Mouse (Mus musculus) liver, embryonic 14 days (tissue): ENCODE results near the gene Klhl41. TPM values are rescaled to one million over a fixed set of nuclear protein-coding genes. Genes with fewer than 3 reads are reported as not detected.

ENCODE experiments used
- polyA plus RNA-seq: library from polyadenylated mRNA; depleted of rRNA; stranded (reverse); fragments of >200 nt; gene quantifications from 2 replicates; pipeline ENCODE4 v1.2.3, GENCODE M21; 2012; rRNA removed

Klhl41 gene
- polyA plus RNA-seq: 0.05 and 0.68 TPM in 2 replicates

GRCm38 (mm10) chr2:69669853-69670252, at the start of gene Klhl41:
Gene Klhl41, plus strand, starts transcription at chr2:69670120.

GRCm38 (mm10) chr2:69646726-69647490, 23.0 kb upstream of the Klhl41 start, which contains the start of gene Bbs5:
Gene Bbs5, plus strand, starts transcription at chr2:69647171.

GRCm38 (mm10) chr2:69712981-69713625, 43.2 kb downstream of the Klhl41 start, which contains the start of gene Fastkd1:
Gene Fastkd1, minus strand, starts transcription at chr2:69713516.

GRCm38 (mm10) chr2:69722273-69722649, 52.3 kb downstream of the Klhl41 start, which contains the start of gene Ppig:
Gene Ppig, plus strand, starts transcription at chr2:69722545.

Other genes starting within 250 kb of the Klhl41 start
- 0.06 TPM in 2 replicates for gene Lrp2, start 84.1 kb upstream of the Klhl41 start, polyA plus RNA-seq
- 2.6 TPM in 2 replicates for gene Bbs5, start 22.9 kb upstream of the Klhl41 start, polyA plus RNA-seq
- 3.0 and 3.7 TPM in 2 replicates for gene Fastkd1, start 43.4 kb downstream of the Klhl41 start, polyA plus RNA-seq
- 12.3 and 13.1 TPM in 2 replicates for gene Ppig, start 52.4 kb downstream of the Klhl41 start, polyA plus RNA-seq
- 0.32 and 0.35 TPM in 2 replicates for gene Ccdc173, start 119.5 kb downstream of the Klhl41 start, polyA plus RNA-seq
- gene Phospho2, start 119.5 kb downstream of the Klhl41 start, polyA plus RNA-seq: 7.0 and 8.5 TPM in 2 replicates
- gene Klhl23, start 151.8 kb downstream of the Klhl41 start, polyA plus RNA-seq: 12.7 and 13.8 TPM in 2 replicates
- 102 and 104 TPM in 2 replicates for gene Ssb, start 191.4 kb downstream of the Klhl41 start, polyA plus RNA-seq
- 11.8 and 12.1 TPM in 2 replicates for gene Mettl5, start 215.5 kb downstream of the Klhl41 start, polyA plus RNA-seq
- gene Ubr3, start 227.1 kb downstream of the Klhl41 start, polyA plus RNA-seq: 8.4 and 9.2 TPM in 2 replicates